Mouse (Mus musculus): ENCODE results near the gene Herc4.

GRCm38 (mm10) chr10:63341351-63341750 is 97.7 kb downstream of the Herc4 start:
- TF ChIP-seq CTCF (IDR thresholded peaks at IDR 0.05; ENCODE audit: extremely low read depth, insufficient read depth, insufficient read length, insufficient replicate concordance): no peak
- no peak for TF ChIP-seq POLR2A (IDR thresholded peaks at IDR 0.05; ENCODE audit: low read depth, low read length)

Measured in spleen, adult 2 months (tissue).